Mouse (Mus musculus): ENCODE measurements at regions not wholly inside any gene's neighbourhood (a gene's known extent, or its start where the extent isn't known, plus 50 kb on each side); places are given as distances from the start of the nearest gene placed in this dataset.

- Histone ChIP-seq H3K4me2 (replicated peaks; ENCODE audit: low read depth, low read length, severe bottlenecking) (no peak overlapping the region), H3K36me3 (ENCODE audit: control insufficient read depth, insufficient read depth, low read length) (no peaks in the 10 kb centered on the region), H3K4me3 (replicated peaks; ENCODE audit: low read length) (no peak overlapping the region), H3K27ac (replicated peaks; ENCODE audit: low read depth, low read length) (no peak overlapping the region), H3K9me3 (ENCODE audit: control insufficient read depth, low read length) (no peaks in the 10 kb centered on the region), H3K27me3 (ENCODE audit: control insufficient read depth, insufficient read depth, low read length) (no peaks in the 10 kb centered on the region), H3K9ac (ENCODE audit: low read depth, low read length, severe bottlenecking) (no peak overlapping the region), H3K4me1 (ENCODE audit: control insufficient read depth, insufficient read depth, low read length) (no peaks in the 10 kb centered on the region)
- WGBS, result 61% methylated on average over 6 of the region's 6 CpGs
- DNase-seq (ENCODE audit: low spot score) (no peak), ATAC-seq (ENCODE audit: low FRiP score, low read depth) (no peak)
- TF ChIP-seq POLR2A (IDR thresholded peaks at IDR 0.05; ENCODE audit: borderline replicate concordance, extremely low read depth, insufficient read depth, insufficient read length), result no peak
Observed at GRCm38 (mm10) chr11:7620320-7620719, 406.6 kb upstream of the Igfbp3 start.

- Histone ChIP-seq H3K27ac (replicated peaks; ENCODE audit: low read depth, low read length) (no peak overlapping the region), H3K4me1 (ENCODE audit: control insufficient read depth, insufficient read depth, low read length) (no peaks in the 10 kb centered on the region), H3K9me3 (ENCODE audit: control insufficient read depth, low read length) (no peaks in the 10 kb centered on the region), H3K36me3 (ENCODE audit: control insufficient read depth, insufficient read depth, low read length) (no peaks in the 10 kb centered on the region), H3K4me3 (replicated peaks; ENCODE audit: low read length) (no peak overlapping the region), H3K4me2 (replicated peaks; ENCODE audit: low read depth, low read length, severe bottlenecking) (no peak overlapping the region), H3K27me3 (ENCODE audit: control insufficient read depth, insufficient read depth, low read length) (no peaks in the 10 kb centered on the region), H3K9ac (ENCODE audit: low read depth, low read length, severe bottlenecking) (no peak overlapping the region)
- 80% methylated on average over 2 of the region's 2 CpGs for WGBS
- TF ChIP-seq POLR2A (IDR thresholded peaks at IDR 0.05; ENCODE audit: borderline replicate concordance, extremely low read depth, insufficient read depth, insufficient read length), result no peak
- ATAC-seq (ENCODE audit: low FRiP score, low read depth) (no peak), DNase-seq (ENCODE audit: low spot score) (no peak)
Observed at GRCm38 (mm10) chr11:7610752-7611151, 397.0 kb upstream of the Igfbp3 start.

DNA sequence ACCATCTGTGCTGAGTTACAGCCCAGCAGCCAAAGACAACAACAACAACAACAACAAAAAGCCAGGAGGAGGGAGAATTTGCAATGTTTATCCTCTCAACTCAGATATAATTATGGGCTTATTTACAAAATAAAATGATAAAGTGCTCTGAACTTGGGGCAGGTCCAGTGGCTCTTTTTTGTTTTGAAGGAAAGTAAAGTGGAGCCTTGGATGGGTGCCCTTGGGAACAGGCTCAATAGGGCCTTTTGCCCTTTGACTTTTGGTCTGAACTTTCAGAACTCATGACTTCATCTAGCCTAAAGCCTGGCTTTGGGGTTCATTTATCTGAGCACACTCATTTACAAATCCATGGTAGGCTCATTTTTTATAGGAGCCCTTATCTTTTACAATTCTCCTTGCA is 396.2 kb upstream of the Igfbp3 start:
- ATAC-seq (ENCODE audit: low FRiP score, low read depth) (no peak), DNase-seq (ENCODE audit: low spot score) (no peak)
- H3K4me2 ChIP-seq (replicated peaks; ENCODE audit: low read depth, low read length, severe bottlenecking), result no peak overlapping the region
- no peaks in the 10 kb centered on the region for H3K36me3 ChIP-seq (ENCODE audit: control insufficient read depth, insufficient read depth, low read length)
- H3K27ac ChIP-seq (replicated peaks; ENCODE audit: low read depth, low read length), result no peak overlapping the region
- H3K9me3 ChIP-seq (ENCODE audit: control insufficient read depth, low read length), result no peaks in the 10 kb centered on the region
- H3K9ac ChIP-seq (ENCODE audit: low read depth, low read length, severe bottlenecking), result no peak overlapping the region
- H3K4me3 ChIP-seq (replicated peaks; ENCODE audit: low read length), result no peak overlapping the region
- H3K4me1 ChIP-seq (ENCODE audit: control insufficient read depth, insufficient read depth, low read length), result no peaks in the 10 kb centered on the region
- H3K27me3 ChIP-seq (ENCODE audit: control insufficient read depth, insufficient read depth, low read length), result no peaks in the 10 kb centered on the region
- TF ChIP-seq POLR2A (IDR thresholded peaks at IDR 0.05; ENCODE audit: borderline replicate concordance, extremely low read depth, insufficient read depth, insufficient read length), result no peak

GRCm38 (mm10) chr11:7606652-7607051 is 392.9 kb upstream of the Igfbp3 start:
- H3K9me3 ChIP-seq (ENCODE audit: control insufficient read depth, low read length), result no peaks in the 10 kb centered on the region
- no peak overlapping the region for H3K9ac ChIP-seq (ENCODE audit: low read depth, low read length, severe bottlenecking)
- no peak overlapping the region for H3K27ac ChIP-seq (replicated peaks; ENCODE audit: low read depth, low read length)
- WGBS, result 87% methylated on average over 7 of the region's 7 CpGs
- TF ChIP-seq POLR2A (IDR thresholded peaks at IDR 0.05; ENCODE audit: borderline replicate concordance, extremely low read depth, insufficient read depth, insufficient read length), result no peak
- no peaks in the 10 kb centered on the region for H3K4me1 ChIP-seq (ENCODE audit: control insufficient read depth, insufficient read depth, low read length)
- H3K4me3 ChIP-seq (replicated peaks; ENCODE audit: low read length), result no peak overlapping the region
- H3K4me2 ChIP-seq (replicated peaks; ENCODE audit: low read depth, low read length, severe bottlenecking), result no peak overlapping the region
- H3K27me3 ChIP-seq (ENCODE audit: control insufficient read depth, insufficient read depth, low read length), result no peaks in the 10 kb centered on the region
- ATAC-seq (ENCODE audit: low FRiP score, low read depth), result no peak
- DNase-seq (ENCODE audit: low spot score), result no peak
- no peaks in the 10 kb centered on the region for H3K36me3 ChIP-seq (ENCODE audit: control insufficient read depth, insufficient read depth, low read length)

GRCm38 (mm10) chr11:7592010-7592409 is 378.3 kb upstream of the Igfbp3 start:
- Histone ChIP-seq H3K27me3 (ENCODE audit: control insufficient read depth, insufficient read depth, low read length) (no peaks in the 10 kb centered on the region), H3K4me2 (replicated peaks; ENCODE audit: low read depth, low read length, severe bottlenecking) (no peak overlapping the region), H3K4me3 (replicated peaks; ENCODE audit: low read length) (no peak overlapping the region), H3K27ac (replicated peaks; ENCODE audit: low read depth, low read length) (no peak overlapping the region), H3K36me3 (ENCODE audit: control insufficient read depth, insufficient read depth, low read length) (no peaks in the 10 kb centered on the region), H3K9ac (ENCODE audit: low read depth, low read length, severe bottlenecking) (no peak overlapping the region), H3K9me3 (ENCODE audit: control insufficient read depth, low read length) (peaks cover under 1% of the 10 kb centered on the region; the same call in 1 of the 2 replicates), H3K4me1 (ENCODE audit: control insufficient read depth, insufficient read depth, low read length) (no peaks in the 10 kb centered on the region)
- DNase-seq (ENCODE audit: low spot score) (peak; percentile 22), ATAC-seq (ENCODE audit: low FRiP score, low read depth) (peak; percentile 62; the same call in 1 of the 2 replicates)
- TF ChIP-seq POLR2A (IDR thresholded peaks at IDR 0.05; ENCODE audit: borderline replicate concordance, extremely low read depth, insufficient read depth, insufficient read length), result no peak
- WGBS, result 61% methylated on average over 4 of the region's 4 CpGs

GRCm38 (mm10) chr11:7583296-7583695 is 369.6 kb upstream of the Igfbp3 start:
- no peak overlapping the region for H3K9ac ChIP-seq (ENCODE audit: low read depth, low read length, severe bottlenecking)
- TF ChIP-seq POLR2A (IDR thresholded peaks at IDR 0.05; ENCODE audit: borderline replicate concordance, extremely low read depth, insufficient read depth, insufficient read length), result no peak
- H3K4me2 ChIP-seq (replicated peaks; ENCODE audit: low read depth, low read length, severe bottlenecking), result no peak overlapping the region
- H3K27me3 ChIP-seq (ENCODE audit: control insufficient read depth, insufficient read depth, low read length), result no peaks in the 10 kb centered on the region
- H3K9me3 ChIP-seq (ENCODE audit: control insufficient read depth, low read length), result no peaks in the 10 kb centered on the region
- DNase-seq (ENCODE audit: low spot score) (no peak), ATAC-seq (ENCODE audit: low FRiP score, low read depth) (no peak)
- no peaks in the 10 kb centered on the region for H3K36me3 ChIP-seq (ENCODE audit: control insufficient read depth, insufficient read depth, low read length)
- 77% methylated on average over 2 of the region's 2 CpGs for WGBS
- no peak overlapping the region for H3K27ac ChIP-seq (replicated peaks; ENCODE audit: low read depth, low read length)
- H3K4me3 ChIP-seq (replicated peaks; ENCODE audit: low read length), result no peak overlapping the region
- H3K4me1 ChIP-seq (ENCODE audit: control insufficient read depth, insufficient read depth, low read length), result no peaks in the 10 kb centered on the region
